Mouse (Mus musculus) hindbrain, embryonic 14.5 days (tissue): Measurements from ENCODE around the gene Atp2a1. TPM values are rescaled to one million over a fixed set of nuclear protein-coding genes. Genes with fewer than 3 reads are reported as not detected.

ENCODE experiments used
- ATAC-seq: fragments of 200-750 bp; cut with Nextera tagmentation; 2 replicates; pipeline ENCODE4 v1.8.0; 2017; ENCODE audit warnings: moderate number of reproducible peaks, mild to moderate bottlenecking, moderate TSS enrichment, moderate library complexity; ENCODE audit not compliant: low FRiP score
- DNase-seq: peaks from one replicate; pipeline ENCODE4 v3.0.0-alpha.2; 2015; ENCODE audit warnings: low spot score
- H3K27ac ChIP-seq: fragments of 300-500 bp; sonication (generic); 2 replicates; pipeline ENCODE4 v1.5.1; 2014; ENCODE audit warnings: mild to moderate bottlenecking, moderate library complexity
- H3K27me3 ChIP-seq: fragments of 300-500 bp; sonication (generic); 2 replicates; pipeline ENCODE4 v1.6.1; 2014; ENCODE audit warnings: mild to moderate bottlenecking, low read length, mixed read lengths; ENCODE audit not compliant: control insufficient read depth, insufficient read depth
- H3K36me3 ChIP-seq: fragments of 300-500 bp; sonication (generic); replicated peaks from 2 replicates; pipeline ENCODE4 v1.6.1; 2014; ENCODE audit not compliant: control insufficient read depth, insufficient read depth
- H3K4me1 ChIP-seq: fragments of 300-500 bp; sonication (generic); replicated peaks from 2 replicates; pipeline ENCODE4 v1.6.1; 2014; ENCODE audit warnings: antibody characterized with exemption, low read length, mixed read lengths; ENCODE audit not compliant: control insufficient read depth, insufficient read depth
- H3K4me2 ChIP-seq: fragments of 300-500 bp; sonication (generic); replicated peaks from 2 replicates; pipeline ENCODE4 v1.6.1; 2014; ENCODE audit warnings: mild to moderate bottlenecking, moderate library complexity
- H3K4me3 ChIP-seq: fragments of 300-500 bp; sonication (generic); replicated peaks from 2 replicates; pipeline ENCODE4 v1.5.1; 2014; ENCODE audit warnings: mild to moderate bottlenecking, low read length
- H3K9ac ChIP-seq: fragments of 300-500 bp; sonication (generic); 2 replicates; pipeline ENCODE4 v1.6.1; 2014
- H3K9me3 ChIP-seq: fragments of 300-500 bp; sonication (generic); 2 replicates; pipeline ENCODE4 v1.6.1; 2016; ENCODE audit warnings: low read length; ENCODE audit not compliant: control insufficient read depth
- whole genome bisulfite sequencing: fragments of 180-500 bp; shearing (Covaris S2); extraction: QIAGEN DNeasy Blood & Tissue Kit; methylation state at CpG from one replicate; pipeline ENCODE4 v1.1.7; 2014; 5-methylcytosine and 5-hydroxymethylcytosine counted together
- polyA plus RNA-seq: library from polyadenylated mRNA; unstranded; fragments of >200 nt; fragmentation: Nextera tagmentation; extraction: Ambion mirVana; gene quantifications from 2 replicates; pipeline ENCODE4 v1.2.1, GENCODE M21; 2014

Atp2a1 gene
- polyA plus RNA-seq, 1 experiment from 2014 or later, result 0.31 TPM

DNA sequence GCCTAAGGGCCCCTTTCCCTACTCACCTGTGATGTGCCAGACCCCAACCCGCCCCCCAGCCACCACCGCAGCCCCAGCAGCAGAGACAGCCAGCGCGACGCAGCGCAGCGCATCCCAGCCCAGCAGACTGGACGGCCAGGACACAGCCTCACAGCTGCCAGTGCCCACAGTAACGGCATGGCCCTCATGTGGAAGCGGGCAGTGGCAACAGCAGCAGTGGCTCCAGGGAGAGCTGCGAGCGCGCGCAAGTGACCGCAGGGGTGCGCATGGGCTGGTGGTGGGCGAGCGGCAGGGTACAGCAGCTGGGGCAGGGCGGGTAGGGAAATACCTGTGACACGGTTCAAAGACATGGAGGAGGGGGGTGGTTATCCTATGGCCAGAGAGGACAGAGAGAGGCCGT is 16.7 kb downstream of the Atp2a1 start:
- H3K4me2 ChIP-seq, result no peak overlapping the region
- no peak overlapping the region for H3K27ac ChIP-seq
- 91% methylated on average over 19 of the region's 21 CpGs for WGBS
- H3K9me3 ChIP-seq, result no peaks in the 10 kb centered on the region
- ATAC-seq, result no peak
- H3K9ac ChIP-seq, result no peak overlapping the region
- H3K36me3 ChIP-seq, result peaks cover 64% of the 10 kb centered on the region
- H3K4me3 ChIP-seq, result no peak overlapping the region
- H3K27me3 ChIP-seq, result no peaks in the 10 kb centered on the region
- no peaks in the 10 kb centered on the region for H3K4me1 ChIP-seq
- DNase-seq, result no peak

DNA sequence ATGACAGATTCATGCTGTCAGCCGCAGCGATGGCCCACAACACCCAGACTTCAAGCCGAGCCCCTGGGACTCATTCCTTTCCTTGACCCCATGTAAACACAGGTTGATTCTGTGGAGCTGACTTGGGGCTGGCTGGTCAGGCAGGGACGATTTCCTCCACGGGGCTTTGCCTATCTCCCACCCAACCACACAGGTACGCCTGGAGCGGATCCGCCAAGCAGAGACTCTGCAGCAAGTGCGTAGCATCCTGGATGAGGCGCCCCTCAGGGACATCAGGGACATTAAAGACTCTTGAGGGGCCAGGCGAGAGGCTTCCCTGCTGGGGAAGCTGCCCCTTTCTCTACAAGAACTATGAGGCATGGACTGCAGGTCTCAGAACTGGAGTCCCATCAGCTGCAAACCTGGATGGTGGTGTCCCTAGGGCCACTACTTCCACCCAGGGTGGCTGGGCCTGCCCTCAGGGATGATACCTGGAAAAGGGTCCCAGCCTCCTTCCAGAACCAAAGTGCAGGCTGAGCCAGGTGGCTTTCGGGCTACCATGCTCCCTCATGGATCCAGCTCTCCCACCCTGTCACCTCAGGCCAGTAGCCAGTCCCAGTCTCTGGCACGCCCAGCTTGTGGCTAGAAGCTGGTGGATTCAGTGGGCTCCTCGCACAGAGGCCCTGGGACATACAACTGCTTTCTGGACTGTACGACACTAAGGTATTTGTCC is 17.6 kb downstream of the Atp2a1 start:
- Histone ChIP-seq H3K4me3 (no peak overlapping the region), H3K36me3 (peaks cover 68% of the 10 kb centered on the region), H3K9ac (no peak overlapping the region), H3K4me2 (no peak overlapping the region), H3K27me3 (no peaks in the 10 kb centered on the region), H3K27ac (no peak overlapping the region), H3K9me3 (no peaks in the 10 kb centered on the region), H3K4me1 (no peaks in the 10 kb centered on the region)
- WGBS, result 88% methylated on average over 15 of the region's 15 CpGs
- ATAC-seq, result no peak
- no peak for DNase-seq

DNA sequence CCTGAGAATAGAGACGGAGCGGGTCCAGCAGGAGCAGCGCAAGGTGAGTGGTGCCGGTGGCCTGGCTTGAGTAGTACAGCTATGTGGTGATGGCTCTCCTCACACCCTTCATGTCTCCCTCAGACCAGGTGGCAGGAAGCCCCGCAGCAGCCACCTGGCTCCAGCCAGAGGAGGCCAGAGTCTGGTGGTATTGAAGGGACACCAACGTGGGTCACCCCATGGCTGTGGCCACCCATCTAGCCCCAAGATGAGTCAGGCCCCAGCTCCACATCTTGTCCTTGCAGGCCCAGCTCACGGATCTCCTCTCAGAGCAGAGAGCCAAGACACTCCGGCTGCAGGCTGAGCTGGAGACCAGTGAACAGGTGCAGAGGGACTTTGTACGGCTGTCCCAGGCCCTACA is 18.4 kb downstream of the Atp2a1 start:
- no peak for DNase-seq
- Histone ChIP-seq H3K27ac (no peak overlapping the region), H3K4me3 (no peak overlapping the region), H3K4me2 (no peak overlapping the region), H3K36me3 (peaks cover 69% of the 10 kb centered on the region), H3K4me1 (no peaks in the 10 kb centered on the region), H3K27me3 (no peaks in the 10 kb centered on the region), H3K9me3 (no peaks in the 10 kb centered on the region), H3K9ac (no peak overlapping the region)
- ATAC-seq, result no peak
- whole genome bisulfite sequencing, result 96% methylated on average over 9 of the region's 9 CpGs

DNA sequence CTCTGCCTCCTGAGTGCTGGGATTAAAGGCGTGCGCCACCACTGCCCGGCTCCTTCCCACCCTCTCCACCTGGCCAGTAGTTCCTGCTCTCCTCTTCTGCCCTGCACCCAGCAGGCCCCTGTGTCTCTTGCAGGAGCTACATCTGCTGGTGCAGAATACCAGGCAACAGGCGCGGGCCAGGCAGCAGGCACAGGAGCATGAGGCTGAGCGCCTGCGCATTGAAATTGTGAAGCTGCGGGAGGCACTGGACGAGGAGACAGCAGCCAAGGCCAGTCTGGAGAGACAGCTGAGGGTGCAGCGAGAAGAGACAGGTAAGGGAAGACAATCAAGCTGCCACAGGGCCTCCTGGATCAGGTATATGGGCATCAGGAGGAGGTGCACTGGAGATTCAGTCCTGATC is 18.9 kb downstream of the Atp2a1 start:
- no peak overlapping the region for H3K27ac ChIP-seq
- no peak overlapping the region for H3K4me2 ChIP-seq
- 91% methylated on average over 10 of the region's 10 CpGs for WGBS
- no peaks in the 10 kb centered on the region for H3K4me1 ChIP-seq
- no peak overlapping the region for H3K9ac ChIP-seq
- no peak overlapping the region for H3K4me3 ChIP-seq
- DNase-seq, result no peak
- no peaks in the 10 kb centered on the region for H3K9me3 ChIP-seq
- no peak for ATAC-seq
- H3K27me3 ChIP-seq, result no peaks in the 10 kb centered on the region
- peaks cover 72% of the 10 kb centered on the region for H3K36me3 ChIP-seq

DNA sequence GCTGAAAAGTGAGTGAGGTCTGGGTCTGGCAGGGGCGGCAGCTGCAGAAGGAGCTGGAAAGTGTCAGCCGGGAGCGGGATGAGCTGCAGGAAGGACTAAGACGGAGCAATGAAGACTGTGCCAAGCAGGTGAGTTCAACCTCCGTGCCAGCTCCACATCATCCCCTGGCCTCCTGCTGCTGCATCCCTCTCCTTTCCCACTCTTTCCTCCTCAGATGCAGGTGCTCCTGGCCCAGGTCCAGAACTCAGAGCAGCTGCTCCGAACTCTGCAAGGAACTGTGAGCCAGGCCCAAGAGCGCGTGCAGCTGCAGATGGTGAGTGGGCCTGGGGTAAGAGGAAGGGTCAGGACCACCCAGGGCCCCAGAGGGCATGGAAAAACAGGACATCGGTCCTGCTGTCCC is 22.8 kb downstream of the Atp2a1 start:
- no peak overlapping the region for H3K4me2 ChIP-seq
- no peak for ATAC-seq
- no peaks in the 10 kb centered on the region for H3K9me3 ChIP-seq
- no peak overlapping the region for H3K27ac ChIP-seq
- WGBS, result 74% methylated on average over 9 of the region's 9 CpGs
- peaks cover 44% of the 10 kb centered on the region for H3K36me3 ChIP-seq
- no peak overlapping the region for H3K4me3 ChIP-seq
- H3K4me1 ChIP-seq, result no peaks in the 10 kb centered on the region
- no peak overlapping the region for H3K9ac ChIP-seq
- H3K27me3 ChIP-seq, result no peaks in the 10 kb centered on the region
- no peak for DNase-seq

DNA sequence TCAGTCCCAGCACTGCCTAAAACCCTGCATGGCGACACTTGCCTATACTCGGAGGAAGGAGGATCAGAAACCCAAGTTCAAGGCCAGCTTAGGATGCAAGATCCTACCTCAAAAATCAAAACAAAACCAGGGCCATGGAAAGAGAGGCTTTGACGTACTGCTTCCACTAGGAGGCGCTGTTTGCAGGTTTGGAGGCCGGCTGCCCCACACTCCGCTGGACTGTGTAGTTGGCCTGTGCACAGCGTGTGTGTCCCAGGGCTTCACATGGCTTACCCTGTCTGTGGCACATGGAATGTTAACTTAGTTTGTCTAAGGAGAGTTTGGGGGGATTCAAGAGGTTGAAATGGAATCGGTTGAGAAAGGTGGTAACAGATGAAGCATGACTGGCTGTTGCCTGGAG is 26.1 kb downstream of the Atp2a1 start:
- Histone ChIP-seq H3K9ac (no peak overlapping the region), H3K27me3 (no peaks in the 10 kb centered on the region), H3K9me3 (no peaks in the 10 kb centered on the region), H3K4me2 (no peak overlapping the region), H3K27ac (no peak overlapping the region), H3K36me3 (peaks cover 34% of the 10 kb centered on the region), H3K4me1 (no peaks in the 10 kb centered on the region), H3K4me3 (no peak overlapping the region)
- ATAC-seq (no peak), DNase-seq (peak; percentile 66)
- 14% methylated on average over 8 of the region's 8 CpGs for WGBS

DNA sequence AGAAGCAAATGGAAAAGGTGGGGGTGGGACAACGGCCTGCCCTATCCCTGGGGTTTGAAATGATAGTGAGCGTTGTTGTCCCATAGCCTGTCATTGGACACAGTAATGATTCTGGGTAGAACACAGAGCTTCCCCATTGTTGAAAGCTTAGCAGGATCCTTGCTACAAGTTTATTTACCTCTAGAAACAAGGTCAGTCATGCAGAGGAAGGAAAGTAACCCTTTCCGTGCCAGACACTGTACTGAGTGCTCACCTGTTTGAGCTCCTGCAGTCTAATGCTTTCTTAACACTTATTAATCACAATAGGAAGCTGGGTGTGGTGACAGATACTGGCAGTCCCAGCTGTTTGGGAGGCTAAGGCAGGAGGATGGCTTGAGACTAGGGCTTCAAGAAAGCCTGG is 27.1 kb downstream of the Atp2a1 start:
- ATAC-seq, result no peak
- H3K4me3 ChIP-seq, result no peak overlapping the region

DNA sequence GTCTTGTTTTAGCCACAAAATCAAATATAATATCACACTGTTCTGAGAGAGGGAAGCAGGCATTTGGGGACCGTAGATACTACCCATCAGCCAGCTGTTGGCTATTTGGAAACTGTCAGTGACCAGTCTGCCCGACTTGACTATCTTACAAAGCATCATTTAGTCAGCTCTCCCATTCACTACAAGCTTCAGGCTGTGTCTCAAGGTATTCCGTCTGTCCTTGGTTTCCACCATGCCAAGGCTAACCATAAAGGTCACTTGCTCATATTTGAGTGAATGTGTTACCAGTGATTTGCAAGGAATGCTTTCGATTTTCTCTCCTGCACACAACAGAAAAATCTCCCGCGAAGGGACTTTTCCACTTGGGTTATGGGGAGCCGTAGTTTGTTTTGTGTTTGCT is 28.2 kb downstream of the Atp2a1 start:
- 92% methylated on average over 7 of the region's 7 CpGs for WGBS
- DNase-seq, result no peak
- H3K9ac ChIP-seq, result no peak overlapping the region
- H3K4me1 ChIP-seq, result peaks cover under 1% of the 10 kb centered on the region; the same call in 1 of the 2 replicates
- ATAC-seq, result no peak
- no peak overlapping the region for H3K4me3 ChIP-seq
- no peaks in the 10 kb centered on the region for H3K9me3 ChIP-seq
- H3K4me2 ChIP-seq, result no peak overlapping the region
- no peak overlapping the region for H3K27ac ChIP-seq
- peaks cover 29% of the 10 kb centered on the region for H3K36me3 ChIP-seq
- no peaks in the 10 kb centered on the region for H3K27me3 ChIP-seq

More for the DNA sequence above, 27.1 kb downstream of the Atp2a1 start:
- H3K4me1 ChIP-seq, result no peaks in the 10 kb centered on the region
- no peaks in the 10 kb centered on the region for H3K9me3 ChIP-seq
- peaks cover 34% of the 10 kb centered on the region for H3K36me3 ChIP-seq
- H3K9ac ChIP-seq, result no peak overlapping the region
- no peaks in the 10 kb centered on the region for H3K27me3 ChIP-seq
- WGBS, result 84% methylated on average over 3 of the region's 3 CpGs
- no peak for DNase-seq
- H3K4me2 ChIP-seq, result no peak overlapping the region
- H3K27ac ChIP-seq, result no peak overlapping the region

DNA sequence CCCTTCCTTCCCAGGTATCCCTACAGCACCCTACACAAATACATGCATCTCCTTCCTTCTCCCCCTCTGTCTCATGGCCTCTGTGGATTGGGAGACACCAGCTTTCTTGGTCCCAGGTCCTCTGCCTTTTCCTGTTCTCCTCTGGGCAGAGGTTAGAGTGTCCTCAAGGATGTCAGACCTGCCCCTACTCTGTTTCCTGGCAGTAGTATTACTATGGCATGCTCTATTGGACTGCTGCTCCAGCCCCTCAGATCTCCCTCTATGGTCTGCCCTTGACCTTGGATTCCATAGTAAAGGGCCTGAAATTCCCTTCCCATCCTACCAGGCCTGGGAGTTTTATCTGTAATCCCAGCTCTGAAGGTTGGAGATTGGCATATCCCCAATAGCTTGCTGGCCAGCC is 32.7 kb downstream of the Atp2a1 start:
- no peak overlapping the region for H3K9ac ChIP-seq
- no peak for ATAC-seq
- H3K4me1 ChIP-seq, result peaks cover 14% of the 10 kb centered on the region
- H3K4me3 ChIP-seq, result no peak overlapping the region
- H3K36me3 ChIP-seq, result peaks cover 21% of the 10 kb centered on the region
- no peak overlapping the region for H3K27ac ChIP-seq
- H3K27me3 ChIP-seq, result no peaks in the 10 kb centered on the region
- no peak overlapping the region for H3K4me2 ChIP-seq
- no peak for DNase-seq
- H3K9me3 ChIP-seq, result no peaks in the 10 kb centered on the region

DNA sequence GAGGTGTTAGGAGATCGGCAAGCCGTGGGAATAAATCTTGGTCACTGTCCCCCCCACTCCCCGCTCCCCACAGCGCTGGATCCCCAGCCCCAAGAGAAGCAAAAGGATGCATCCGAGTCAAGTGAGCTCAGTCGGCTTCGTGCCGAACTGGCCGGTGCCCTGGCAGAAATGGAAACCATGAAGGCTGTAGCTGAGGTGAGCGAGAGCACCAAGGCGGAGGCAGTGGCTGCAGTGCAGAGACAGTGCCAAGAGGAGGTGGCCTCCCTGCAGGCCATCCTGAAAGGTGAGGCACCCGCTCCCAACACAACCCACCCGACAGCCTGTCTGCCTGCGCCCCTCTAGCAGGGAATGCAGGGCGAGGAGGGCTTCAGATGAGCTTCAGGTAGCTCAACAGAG is 33.4 kb downstream of the Atp2a1 start:
- Histone ChIP-seq H3K9me3 (no peaks in the 10 kb centered on the region), H3K4me2 (peak overlapping the region; percentile 78), H3K9ac (peak overlapping the region; percentile 88), H3K4me1 (peaks cover 14% of the 10 kb centered on the region), H3K36me3 (peaks cover 17% of the 10 kb centered on the region), H3K4me3 (peak overlapping the region; percentile 63), H3K27me3 (no peaks in the 10 kb centered on the region), H3K27ac (no peak overlapping the region)
- ATAC-seq, result no peak; the same call in 1 of the 2 replicates
- 28% methylated on average over 15 of the region's 15 CpGs for whole genome bisulfite sequencing
- DNase-seq, result no peak
